Comparison of ENCODE assay signal across 20 mouse cellular contexts in genomic region chr14:47490732-47491131, GRCm38 (mm10).
"Had no signal": no experiment of that assay in that cellular context is flagged by ENCODE, and none has a peak within 500 bp of the region (broad histone marks: within the 10 kb centered on the region; RNA-seq: fewer than 3 reads in every experiment).

No protein-coding gene starts in this region.

- H3K4me3 ChIP-seq: intestine, embryonic 15.5 days; kidney, embryonic 15.5 days; midbrain, embryonic 12.5 days; midbrain, embryonic 15.5 days; stomach, embryonic 15.5 days had no signal

- H3K27ac ChIP-seq: intestine, embryonic 15.5 days; kidney, embryonic 15.5 days; liver, embryonic 14.5 days; macrophage; midbrain, embryonic 12.5 days; midbrain, embryonic 15.5 days had no signal

- H3K4me2 ChIP-seq: intestine, embryonic 15.5 days; kidney, embryonic 15.5 days; midbrain, embryonic 12.5 days; midbrain, embryonic 15.5 days; stomach, embryonic 15.5 days had no signal

- H3K9me3 ChIP-seq: intestine, embryonic 15.5 days; kidney, embryonic 15.5 days; midbrain, embryonic 12.5 days; midbrain, embryonic 15.5 days; stomach, embryonic 15.5 days had no signal

- ATAC-seq: hindbrain, embryonic 16.5 days; intestine, embryonic 15.5 days; midbrain, embryonic 15.5 days had no signal

- DNase-seq: kidney, adult 2 months; kidney, postnatal 10 days; kidney, postnatal 36 days; liver; lung, adult 2 months; lung, postnatal 10 days; right cerebral cortex, adult 18-20 months; right cerebral cortex, postnatal 14 days; spleen, adult 18-20 months; thymus, adult 2 months; thymus, postnatal 14 days; thymus, postnatal 4 days had no signal

- H3K36me3 ChIP-seq: intestine, embryonic 15.5 days; kidney, embryonic 15.5 days; midbrain, embryonic 12.5 days; midbrain, embryonic 15.5 days; stomach, embryonic 15.5 days had no signal

- H3K27me3 ChIP-seq: intestine, embryonic 15.5 days; kidney, embryonic 15.5 days; midbrain, embryonic 12.5 days; midbrain, embryonic 15.5 days; stomach, embryonic 15.5 days had no signal

- H3K9ac ChIP-seq: intestine, embryonic 15.5 days; kidney, embryonic 15.5 days; liver, embryonic 14.5 days; midbrain, embryonic 12.5 days; midbrain, embryonic 15.5 days; stomach, embryonic 15.5 days had no signal
